9 mouse cellular contexts compared by ENCODE assay signal in the genomic region with DNA sequence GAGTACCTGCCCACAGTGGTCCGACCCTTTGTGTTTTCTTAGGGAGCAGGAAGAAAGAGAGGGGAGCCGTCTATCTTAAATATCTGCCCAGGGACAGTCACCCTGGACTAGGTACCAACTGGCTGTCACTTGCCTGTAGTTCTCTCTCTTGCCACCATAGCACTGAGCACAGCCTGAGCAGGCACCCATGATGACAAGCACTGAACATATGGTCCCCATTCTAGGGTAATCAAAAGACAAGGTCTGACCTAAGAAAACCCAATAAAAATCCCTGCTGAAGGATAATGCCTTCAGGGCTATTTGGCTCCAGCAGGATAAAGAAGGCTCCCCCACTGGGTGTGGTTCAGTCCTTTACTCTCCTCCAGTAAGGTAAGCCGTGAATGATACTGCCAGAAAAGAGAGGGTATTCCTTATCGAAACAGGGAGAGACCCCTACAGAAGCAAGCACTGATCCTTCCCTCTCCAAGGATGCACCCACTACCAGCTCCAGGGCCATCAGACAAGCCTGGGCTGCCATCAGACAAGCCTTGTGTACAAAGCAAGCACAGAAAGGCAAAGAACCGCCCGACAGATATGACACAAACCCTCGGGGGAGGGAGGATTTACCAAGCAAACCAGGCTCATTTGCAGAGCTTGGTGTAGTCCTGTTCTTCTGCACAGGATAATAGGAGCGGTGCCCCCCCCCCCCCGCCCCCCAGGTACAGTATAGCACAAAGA.
A peak's percentile ranks its signal among the peaks of the same experiment; 100 is the strongest.
DNase-seq lines count a peak whose midpoint lies in the region; ATAC-seq and TF ChIP-seq lines count a peak whose summit lies in the region.
"Had no signal": no experiment of that assay in that cellular context is flagged by ENCODE, and none has a peak within 500 bp of the region (broad histone marks: within the 10 kb centered on the region; RNA-seq: fewer than 3 reads in every experiment).

No protein-coding gene starts in this region.

- H3K9me3 ChIP-seq in heart, embryonic 13.5 days = no peaks in the 10 kb centered on the region
- H3K9me3 ChIP-seq in liver, embryonic 14.5 days (ENCODE audit: control insufficient read depth, low read length) = no peaks in the 10 kb centered on the region
- H3K9me3 ChIP-seq: embryonic facial prominence, embryonic 12.5 days had no signal

- ATAC-seq in heart, embryonic 13.5 days (ENCODE audit: extremely low read depth, insufficient number of reproducible peaks, low FRiP score, low TSS enrichment) = no peak
- ATAC-seq in liver, embryonic 14.5 days (ENCODE audit: insufficient read depth) = peak; percentile 40

- H3K27me3 ChIP-seq in heart, embryonic 13.5 days (replicated peaks) = no peaks in the 10 kb centered on the region
- no peaks in the 10 kb centered on the region for H3K27me3 ChIP-seq in liver, embryonic 14.5 days (ENCODE audit: control insufficient read depth, insufficient read depth, low read length)
- H3K27me3 ChIP-seq: embryonic facial prominence, embryonic 12.5 days had no signal

- no peak for TF ChIP-seq POLR2A in cortical plate, adult 2 months (IDR thresholded peaks at IDR 0.05; ENCODE audit: extremely low read depth, insufficient read depth, low read length)

- TF ChIP-seq EP300 in liver, embryonic 14.5 days (IDR thresholded peaks at IDR 0.05; ENCODE audit: low read depth) = no peak

- H3K4me2 ChIP-seq in heart, embryonic 13.5 days = peak overlapping the region; percentile 23
- H3K4me2 ChIP-seq in liver, embryonic 14.5 days (ENCODE audit: low read depth) = peak overlapping the region; percentile 74
- H3K4me2 ChIP-seq: embryonic facial prominence, embryonic 12.5 days had no signal

- H3K36me3 ChIP-seq in heart, embryonic 13.5 days = no peaks in the 10 kb centered on the region
- no peaks in the 10 kb centered on the region for H3K36me3 ChIP-seq in liver, embryonic 14.5 days (replicated peaks; ENCODE audit: control insufficient read depth, insufficient read depth, low read depth)
- H3K36me3 ChIP-seq: embryonic facial prominence, embryonic 12.5 days had no signal

- H3K4me3 ChIP-seq in heart, embryonic 13.5 days = no peak overlapping the region
- no peak overlapping the region for H3K4me3 ChIP-seq in cortical plate, adult 2 months (ENCODE audit: insufficient read depth, low read length)
- H3K4me3 ChIP-seq in liver, embryonic 14.5 days (ENCODE audit: insufficient read depth in 1 of 2, low read depth in 2 of 2, low read length in 2 of 2) = peak overlapping the region; percentile 26 to 33
- H3K4me3 ChIP-seq: embryonic facial prominence, embryonic 12.5 days had no signal

- 0 out of 2 replicates have a peak, but pooled peaks have one; percentile 15 for TF ChIP-seq CTCF in cortical plate, adult 2 months (IDR thresholded peaks at IDR 0.05; ENCODE audit: extremely low read depth, insufficient read depth, low read length)
- peak; percentile 46 for TF ChIP-seq CTCF in liver, embryonic 14.5 days (IDR thresholded peaks at IDR 0.05; ENCODE audit: low read depth)

- peak overlapping the region; percentile 42 for H3K9ac ChIP-seq in heart, embryonic 13.5 days
- peak overlapping the region; percentile 64 for H3K9ac ChIP-seq in liver, embryonic 14.5 days (replicated peaks)
- H3K9ac ChIP-seq: embryonic facial prominence, embryonic 12.5 days had no signal

- 40% methylated on average over 9 of the region's 9 CpGs for WGBS in heart, embryonic 13.5 days
- 22% methylated on average over 9 of the region's 9 CpGs for WGBS in liver, embryonic 14.5 days (ENCODE audit: insufficient replicate concordance)

- H3K4me1 ChIP-seq in heart, embryonic 13.5 days = peaks cover 82% of the 10 kb centered on the region
- H3K4me1 ChIP-seq in cortical plate, adult 2 months (ENCODE audit: control insufficient read depth, insufficient read depth, low read length) = peaks cover 28% of the 10 kb centered on the region
- H3K4me1 ChIP-seq in liver, embryonic 14.5 days (replicated peaks; ENCODE audit: control insufficient read depth in 2 of 2, insufficient read depth in 2 of 2, low read length in 1 of 2) = peaks cover 72 to 77% of the 10 kb centered on the region in 2 experiments

- DNase-seq in heart, postnatal 36 days = no peak
- DNase-seq in ES-CJ7 (ENCODE audit: low read depth, low spot score) = peak; percentile 11
- peak in 1 of 3 experiments; percentile 44 for DNase-seq in liver, embryonic 14.5 days (ENCODE audit: low read depth in 3 of 3, low spot score in 3 of 3)
- no peak for DNase-seq in urinary bladder, postnatal 36 days (ENCODE audit: low spot score in 2 of 2)
- DNase-seq in MN1 (ENCODE audit: low spot score) = no peak
- no peak for DNase-seq in yolk sac, embryonic 10.5 days (ENCODE audit: low spot score)

- H3K27ac ChIP-seq in heart, embryonic 13.5 days (replicated peaks) = peak overlapping the region; percentile 62
- H3K27ac ChIP-seq in cortical plate, adult 2 months (ENCODE audit: insufficient read depth, low read length) = peak overlapping the region; percentile 62
- H3K27ac ChIP-seq in liver, embryonic 14.5 days = peak overlapping the region; percentile 95
- H3K27ac ChIP-seq: embryonic facial prominence, embryonic 12.5 days had no signal

- intact Hi-C loops in heart, postnatal 36 days (cut with DNase I) = loop anchor here (2.0 to 5.0 kb wide), 2 partner anchors 33 to 68 kb away; no protein-coding TSS in a partner anchor

Comparison
In these comparisons a context has a peak if more than half of its experiments do, and no peak if none do; other contexts are left out.
1. H3K4me3 ChIP-seq: peak in liver, embryonic 14.5 days (2 of 2); none in heart, embryonic 13.5 days (single experiment) and cortical plate, adult 2 months (single experiment).
2. Peak in every context shown above with its lines, with median percentiles within 50 percentile points of each other: H3K27ac ChIP-seq.